Mouse (Mus musculus): ENCODE results near the gene Miga2. TPM values are rescaled to one million over a fixed set of nuclear protein-coding genes. Genes with fewer than 3 reads are reported as not detected.

Gene Miga2
- polyA plus RNA-seq (2012; rRNA removed) = 27.7 and 46.6 TPM in 2 replicates

DNA sequence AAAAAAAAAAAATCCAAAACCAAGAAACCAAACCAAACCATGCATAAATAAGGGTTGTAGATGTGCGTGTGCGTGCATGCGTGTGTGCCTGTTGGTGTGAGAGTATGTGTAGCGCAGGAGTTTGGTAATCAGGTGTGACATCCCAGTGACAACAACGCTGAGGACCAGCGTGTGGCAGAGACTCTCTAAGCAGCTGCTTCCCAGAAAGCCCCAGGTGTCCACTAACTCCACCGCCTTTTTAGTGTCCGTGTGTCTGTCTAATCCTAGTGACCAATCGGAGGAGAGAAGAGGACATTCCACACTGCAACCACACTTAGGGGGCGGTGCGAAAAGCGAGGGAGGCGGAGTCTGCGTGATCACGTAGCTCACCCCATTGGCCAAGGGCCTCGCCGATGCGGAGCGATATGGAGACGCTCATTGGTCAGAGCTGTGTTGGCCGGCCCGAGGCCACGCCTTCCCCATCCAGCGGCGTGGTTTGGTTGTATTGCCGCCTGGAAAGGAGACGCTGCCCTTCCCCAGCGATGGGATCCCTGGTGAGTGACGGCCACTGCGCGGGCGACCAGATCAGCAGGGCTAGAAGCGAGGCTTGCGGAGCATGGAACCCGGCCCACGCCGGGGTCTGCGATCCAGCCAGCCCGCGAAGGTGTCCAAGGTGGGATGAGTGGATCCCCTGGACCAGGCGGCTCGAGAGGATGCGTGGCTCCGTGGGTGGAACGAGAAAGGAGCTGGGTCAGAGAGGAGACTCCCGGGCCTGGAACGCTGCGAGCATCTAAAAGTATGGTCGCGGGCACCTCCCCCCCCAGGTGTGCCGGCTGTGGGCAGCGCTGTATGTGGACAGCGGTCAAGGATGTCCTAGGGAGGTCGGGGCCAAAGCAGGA lies at the start of gene Miga2:
Gene Miga2, plus strand, starts transcription at position 461 of the 878 bp plus-strand sequence.
- DNase-seq (ENCODE audit: low read depth, low spot score) = peak; percentile 98
- WGBS = under 1% methylated on average over 54 of the region's 54 CpGs

DNA sequence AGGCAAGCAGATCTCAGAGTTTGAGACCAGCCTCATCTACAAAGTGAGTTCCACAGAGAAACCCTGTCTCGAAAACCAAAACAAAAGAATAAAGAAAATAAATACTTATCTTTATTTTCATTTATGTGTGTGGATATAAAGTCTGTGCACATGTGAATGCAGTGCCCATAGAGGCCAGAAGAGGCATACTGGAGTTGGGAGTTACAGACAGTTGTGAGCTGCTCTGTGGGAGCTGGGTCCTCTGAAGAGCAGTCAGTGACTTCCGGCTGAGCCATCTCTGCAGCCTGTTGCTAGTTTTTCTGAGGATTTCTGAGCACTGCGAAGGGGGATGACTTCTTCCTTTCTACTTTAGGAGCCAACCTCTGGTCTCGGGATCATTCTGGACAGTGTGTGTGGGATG lies 47.9 kb upstream of the Miga2 start:
- WGBS = 94% methylated on average over 4 of the region's 4 CpGs
- DNase-seq (ENCODE audit: low read depth, low spot score) = no peak

DNA sequence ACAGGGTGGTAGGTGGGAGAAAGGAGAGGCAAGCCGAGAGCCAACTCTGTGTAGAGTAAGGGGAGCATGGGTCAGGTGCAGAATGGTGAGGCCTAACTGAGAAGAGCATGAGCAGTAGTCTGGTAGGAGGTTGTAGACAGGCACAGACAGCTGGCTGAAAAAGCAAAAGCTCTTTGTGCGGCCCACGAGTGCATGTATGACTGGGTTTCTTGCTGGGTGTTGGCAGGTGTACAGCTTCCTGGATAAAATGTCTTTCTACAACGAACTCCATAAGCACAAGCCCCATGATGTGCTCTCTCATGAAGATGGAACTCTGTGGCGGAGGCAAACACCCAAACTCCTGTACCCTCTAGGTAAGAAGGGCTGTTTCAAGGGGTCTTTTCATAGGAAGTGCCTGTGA lies 47.1 kb upstream of the Miga2 start:
- DNase-seq (ENCODE audit: low read depth, low spot score) = no peak
- WGBS = 90% methylated on average over 5 of the region's 5 CpGs

DNA sequence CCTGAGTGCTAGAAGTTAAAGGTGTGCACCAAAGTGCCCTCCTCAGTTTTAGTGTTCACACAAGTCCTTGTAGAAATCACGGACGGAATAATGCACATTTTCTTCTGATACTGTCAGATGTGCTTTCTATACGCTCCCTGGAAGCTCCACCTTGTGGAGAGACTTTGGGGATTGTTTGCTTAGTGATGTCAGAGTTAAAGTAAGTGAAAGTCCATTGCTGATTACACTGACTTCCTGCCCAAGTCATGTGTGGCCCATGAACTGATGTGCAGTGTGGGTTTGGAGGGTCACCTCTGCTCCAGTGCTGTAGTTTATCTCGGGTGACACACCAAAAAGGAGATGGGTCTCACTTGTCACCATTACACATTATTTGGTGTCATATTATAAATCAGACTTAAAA lies 44.8 kb upstream of the Miga2 start:
- WGBS = 41% methylated on average over 4 of the region's 4 CpGs
- DNase-seq (ENCODE audit: low read depth, low spot score) = peak; percentile 6

DNA sequence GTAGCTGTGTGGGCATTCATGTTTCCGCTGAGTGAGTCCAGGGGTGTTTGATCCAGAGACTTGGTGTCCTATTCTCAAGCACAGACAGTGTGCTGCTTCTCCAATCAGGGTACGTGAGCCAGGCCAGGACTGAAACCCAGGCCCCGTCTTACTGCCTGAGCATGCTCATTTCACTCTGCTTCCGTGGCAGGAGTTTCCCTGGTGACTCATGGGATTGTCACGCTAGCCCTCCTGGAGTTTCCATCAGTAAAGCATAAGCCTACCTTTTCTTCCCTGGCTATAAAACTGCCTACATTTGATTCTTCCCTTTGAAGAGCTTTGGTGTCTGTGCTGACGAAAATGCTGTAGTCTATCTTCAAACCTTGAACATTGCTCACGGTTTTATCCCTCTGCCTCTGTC lies 40.9 kb upstream of the Miga2 start:
- no peak for DNase-seq (ENCODE audit: low read depth, low spot score)
- WGBS = 86% methylated on average over 7 of the region's 7 CpGs

DNA sequence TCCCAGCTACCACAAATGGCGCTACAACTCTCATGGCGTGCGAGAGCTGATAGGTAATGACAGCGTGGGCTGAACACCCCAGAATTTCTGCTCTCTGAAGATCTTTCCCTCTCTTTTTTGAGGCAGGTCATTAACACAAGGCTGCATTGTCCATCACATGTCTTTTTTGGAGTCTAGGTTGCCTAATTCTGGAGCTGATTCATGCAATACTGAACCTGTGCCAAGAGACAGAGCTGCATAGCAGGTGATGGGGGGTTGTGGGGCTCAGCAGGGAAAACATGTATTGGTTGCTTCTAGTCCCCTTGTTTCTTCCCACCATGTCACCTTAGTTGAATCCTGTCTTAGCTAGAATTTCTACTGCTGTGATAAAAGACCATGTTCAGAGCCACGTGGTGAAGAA lies 38.7 kb upstream of the Miga2 start:
- WGBS = 94% methylated on average over 5 of the region's 5 CpGs
- no peak for DNase-seq (ENCODE audit: low read depth, low spot score)

DNA sequence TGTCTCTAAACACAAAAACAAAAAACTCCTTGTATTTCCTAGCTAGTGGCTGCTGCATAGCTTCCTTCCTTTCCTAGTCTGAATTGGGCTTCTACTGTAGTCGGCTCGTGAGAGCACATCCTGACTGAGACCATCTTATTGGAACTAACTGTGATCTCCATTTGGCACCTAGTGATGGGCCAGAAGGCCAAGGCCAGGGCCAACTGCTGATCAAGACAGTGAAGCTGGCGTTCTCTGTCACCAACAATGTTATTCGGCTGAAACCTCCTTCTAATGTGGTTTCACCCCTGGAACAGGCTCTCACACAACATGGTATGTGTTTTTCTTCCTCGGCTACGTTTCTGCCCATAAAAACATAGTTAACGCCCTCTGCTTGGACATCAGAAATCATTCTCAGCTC lies 36.8 kb upstream of the Miga2 start:
- whole genome bisulfite sequencing = 85% methylated on average over 7 of the region's 7 CpGs
- no peak for DNase-seq (ENCODE audit: low read depth, low spot score)

DNA sequence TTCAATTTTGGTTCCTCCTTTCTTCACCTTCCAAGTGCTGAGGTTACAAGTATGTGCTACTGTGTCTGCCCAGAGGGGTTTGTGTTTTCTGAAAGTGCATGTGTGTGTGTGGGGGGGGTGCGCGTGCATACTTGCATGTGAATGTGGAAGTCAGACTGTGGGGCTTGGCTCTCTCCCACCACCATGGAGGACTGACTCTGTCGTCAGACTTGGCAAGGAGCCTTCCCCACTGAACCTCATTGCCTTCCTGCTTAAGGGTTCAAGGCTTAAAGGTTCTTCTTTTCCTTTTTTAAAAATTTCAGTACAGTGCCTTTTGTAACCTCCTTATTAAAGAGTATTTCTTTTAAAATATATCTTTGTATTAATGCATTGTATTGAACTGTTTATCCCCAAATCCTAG lies 35.2 kb upstream of the Miga2 start:
- DNase-seq (ENCODE audit: low read depth, low spot score) = no peak
- 83% methylated on average over 3 of the region's 3 CpGs for WGBS

DNA sequence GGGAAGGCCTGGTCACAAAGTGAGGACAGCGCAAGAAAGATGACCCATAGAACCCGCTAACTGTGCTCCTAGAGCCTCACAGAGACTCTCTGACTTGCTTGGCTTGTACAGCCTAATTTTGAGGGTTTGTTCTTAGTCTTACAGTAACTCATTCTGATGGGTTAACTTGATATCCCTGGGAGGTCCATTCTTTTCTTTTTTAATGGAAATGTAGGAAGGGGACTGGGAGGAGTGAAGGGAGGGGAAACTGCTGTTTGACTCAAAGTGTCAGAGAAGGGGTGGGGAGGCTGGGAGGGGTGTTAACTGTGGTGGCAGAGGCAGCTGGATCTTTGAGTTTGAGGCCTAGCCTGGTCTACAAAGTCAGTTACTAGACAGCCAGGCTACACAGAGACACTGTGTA lies 28.7 kb upstream of the Miga2 start:
- 97% methylated on average over 2 of the region's 2 CpGs for WGBS
- no peak for DNase-seq (ENCODE audit: low read depth, low spot score)

DNA sequence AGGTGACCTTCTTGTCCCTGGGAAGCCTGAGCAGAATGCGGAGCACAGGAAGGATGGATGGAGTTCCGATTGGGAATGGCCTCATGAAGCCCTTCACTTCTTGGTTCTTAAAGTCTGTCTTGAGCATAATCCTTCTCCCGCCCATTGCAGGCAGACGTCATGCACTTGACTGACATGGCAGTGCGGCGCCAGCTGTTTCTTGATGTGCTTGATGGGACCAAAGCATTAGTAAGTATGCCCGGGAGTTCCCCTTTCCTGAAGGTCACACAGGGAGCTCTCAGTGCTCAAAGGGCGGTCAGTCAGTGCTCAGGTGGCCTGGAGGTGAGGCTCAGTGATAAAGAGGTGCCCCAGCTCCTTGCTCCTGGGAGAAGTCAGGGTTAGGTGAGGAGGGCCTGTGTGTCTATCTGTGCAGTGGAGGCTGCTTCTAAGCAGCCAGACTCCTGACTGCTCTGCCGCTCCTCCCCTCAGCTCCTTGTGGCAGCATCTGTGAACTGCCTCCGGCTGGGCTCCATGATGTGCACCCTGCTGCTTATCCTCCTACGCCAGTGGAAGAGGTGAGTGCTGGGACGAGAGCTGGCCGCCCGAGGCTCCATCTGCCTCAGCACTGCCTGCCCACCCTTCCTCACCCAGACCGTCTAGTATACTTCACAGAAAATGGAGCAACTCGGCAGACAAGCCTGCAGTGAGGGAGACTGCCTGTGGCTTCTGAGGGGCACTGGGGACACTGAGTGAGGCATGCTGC lies 27.7 kb upstream of the Miga2 start:
- no peak for DNase-seq (ENCODE audit: low read depth, low spot score)
- WGBS = 92% methylated on average over 16 of the region's 16 CpGs

DNA sequence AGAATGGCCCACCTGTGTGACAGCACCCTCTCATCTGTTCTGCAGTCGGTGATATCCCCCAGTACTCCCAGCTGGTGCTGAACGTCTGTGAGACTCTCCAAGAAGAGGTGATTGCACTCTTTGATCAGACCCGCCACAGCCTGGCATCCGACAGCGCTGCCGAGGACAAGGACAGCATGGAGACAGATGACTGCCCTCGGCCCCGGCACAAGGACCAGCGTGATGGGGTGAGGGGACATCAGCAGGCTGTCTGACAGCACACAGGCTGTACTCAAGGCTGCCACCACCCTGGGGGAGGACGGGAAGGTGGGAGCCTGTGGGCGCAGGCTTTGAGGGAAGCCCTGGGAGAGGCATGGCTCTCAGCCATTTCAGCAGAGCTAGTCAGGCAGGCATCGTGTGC lies 26.9 kb upstream of the Miga2 start:
- WGBS = 92% methylated on average over 12 of the region's 12 CpGs
- DNase-seq (ENCODE audit: low read depth, low spot score) = no peak

DNA sequence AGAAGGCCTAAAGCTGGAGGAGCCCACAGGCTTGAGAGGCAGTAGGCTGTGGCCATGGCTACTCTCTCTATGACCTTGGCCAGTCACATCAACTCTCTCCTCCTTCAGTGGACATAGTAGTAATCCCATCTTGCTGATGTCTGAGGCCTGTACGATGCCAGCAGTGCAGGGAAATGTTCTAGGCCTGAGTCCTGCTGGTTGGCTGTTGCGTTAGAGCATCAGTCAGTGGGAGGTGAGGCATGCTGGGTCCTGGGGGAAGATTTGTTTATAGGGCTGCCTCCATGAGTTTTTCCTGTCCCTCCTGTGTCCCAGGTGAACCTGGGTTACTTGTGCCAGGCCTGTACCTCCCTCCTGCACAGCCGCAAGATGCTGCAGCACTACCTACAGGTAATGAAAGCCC lies 22.0 kb upstream of the Miga2 start:
- WGBS = 90% methylated on average over 3 of the region's 3 CpGs
- DNase-seq (ENCODE audit: low read depth, low spot score) = no peak

DNA sequence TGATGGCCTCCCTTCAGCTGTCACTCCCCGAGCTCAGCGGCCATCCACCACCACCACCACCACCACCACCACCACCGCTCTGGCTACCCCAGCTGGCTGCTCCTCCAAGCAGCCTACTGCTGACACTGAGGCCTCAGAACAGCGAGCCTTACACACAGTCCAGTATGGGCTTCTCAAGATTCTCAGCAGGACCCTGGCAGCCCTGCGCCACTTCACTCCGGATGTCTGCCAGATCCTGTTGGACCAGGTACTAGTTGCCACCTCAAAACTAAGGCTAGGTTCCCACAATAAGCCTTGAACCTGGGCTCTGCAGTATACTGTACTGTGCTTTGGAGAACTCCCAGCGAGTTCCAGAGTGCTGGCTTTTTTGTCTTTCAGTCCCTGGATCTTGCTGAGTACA lies 21.5 kb upstream of the Miga2 start:
- 91% methylated on average over 7 of the region's 7 CpGs for WGBS
- no peak for DNase-seq (ENCODE audit: low read depth, low spot score)

DNA sequence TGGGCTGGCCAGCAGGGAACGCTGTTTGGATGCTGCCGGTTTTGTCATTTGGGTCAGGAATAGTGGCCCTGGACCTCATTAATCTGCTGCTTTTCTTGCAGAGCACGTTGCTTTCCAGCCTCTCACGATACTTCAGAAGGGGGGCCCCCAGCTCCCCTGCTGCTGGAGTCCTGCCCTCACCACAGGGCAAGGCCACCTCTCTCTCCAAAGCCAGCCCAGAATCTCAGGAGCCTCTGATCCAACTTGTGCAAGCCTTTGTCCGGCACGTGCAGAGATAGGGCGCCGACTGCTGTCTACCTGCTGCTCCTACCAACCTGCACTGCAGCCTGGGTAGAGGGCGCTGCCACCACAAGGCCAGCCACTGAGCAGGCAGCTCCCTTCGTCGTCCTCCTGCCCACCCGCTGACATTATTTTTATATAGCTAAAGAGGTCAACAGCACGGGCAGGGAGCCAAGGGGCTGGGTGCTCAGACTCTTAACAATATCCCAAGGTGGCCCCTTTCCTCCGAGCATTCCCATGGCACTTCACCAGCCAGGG lies 20.4 kb upstream of the Miga2 start:
- DNase-seq (ENCODE audit: low read depth, low spot score) = no peak
- 57% methylated on average over 14 of the region's 14 CpGs for WGBS

DNA sequence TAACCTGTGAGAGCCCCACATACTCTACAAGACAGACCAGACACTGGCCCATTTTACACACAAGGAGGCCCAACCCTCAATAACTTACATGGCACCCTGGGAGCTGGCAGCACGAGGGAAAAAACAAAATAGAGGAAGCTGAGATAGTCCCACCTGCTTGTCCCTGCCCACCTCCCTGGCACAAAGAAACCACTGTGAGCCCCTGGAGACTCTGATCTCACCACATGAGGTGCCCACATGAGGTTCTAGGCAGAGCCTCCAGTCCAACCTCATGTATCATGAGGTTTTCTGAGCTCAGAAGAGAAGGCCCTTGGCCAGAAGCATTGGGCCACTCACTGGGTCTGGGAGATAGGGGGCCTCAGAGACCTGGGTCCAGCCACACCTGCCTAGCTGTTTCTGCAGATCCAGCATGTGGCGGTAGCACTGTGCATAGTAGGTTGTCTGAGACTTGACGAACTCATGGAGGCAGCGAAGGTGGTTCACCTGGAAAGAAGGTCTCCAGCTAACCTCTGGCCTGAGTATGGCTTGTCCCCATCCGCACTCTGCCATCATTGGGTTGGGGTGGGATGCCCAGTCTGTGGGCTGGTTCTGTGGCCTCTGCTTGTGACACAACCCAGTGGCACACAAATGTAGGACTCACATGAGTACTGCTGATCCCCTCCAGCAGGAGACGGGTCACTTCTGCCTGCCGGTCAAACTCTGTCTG lies 17.9 kb upstream of the Miga2 start:
- no peak for DNase-seq (ENCODE audit: low read depth, low spot score)
- WGBS = 90% methylated on average over 7 of the region's 7 CpGs

DNA sequence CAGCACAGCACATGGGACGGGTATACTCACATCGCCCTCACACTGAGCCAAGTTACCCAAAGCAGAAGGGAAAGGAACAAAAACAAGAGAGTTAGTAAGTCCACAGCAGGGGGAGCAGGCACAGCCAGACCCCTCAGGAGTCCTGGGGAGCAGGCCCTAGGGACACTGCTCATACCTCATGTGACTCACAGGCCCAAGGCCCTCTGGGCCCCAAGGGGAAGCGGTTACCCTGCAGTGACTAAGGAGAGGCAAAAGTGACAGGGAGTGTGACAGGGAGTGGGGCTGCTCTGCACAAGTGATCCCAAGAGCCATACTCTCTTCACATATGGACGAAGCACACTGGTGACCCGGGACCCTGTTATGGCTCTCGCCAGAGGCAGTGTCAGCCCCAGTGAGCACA lies 14.8 kb upstream of the Miga2 start:
- no peak for DNase-seq (ENCODE audit: low read depth, low spot score)
- 93% methylated on average over 6 of the region's 6 CpGs for WGBS

DNA sequence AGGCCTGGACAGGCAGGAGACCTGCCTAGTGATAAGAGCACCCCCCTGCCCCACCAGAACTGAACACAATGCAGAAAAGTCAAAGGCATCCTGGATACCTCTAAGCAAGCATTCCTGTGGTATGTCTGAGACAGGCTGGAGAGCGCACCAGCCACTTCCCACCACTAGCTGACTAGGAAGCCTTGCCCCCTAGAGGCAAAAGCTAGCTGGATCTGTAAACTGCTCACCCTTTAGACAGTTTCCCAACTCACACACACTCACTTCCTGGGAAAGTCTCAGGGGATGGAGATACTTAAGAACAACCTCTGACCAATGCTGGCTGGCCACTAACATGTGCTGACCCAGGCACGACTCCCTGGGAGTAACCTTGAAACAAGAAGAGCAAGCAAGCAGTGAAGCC lies 12.9 kb upstream of the Miga2 start:
- DNase-seq (ENCODE audit: low read depth, low spot score) = no peak
- WGBS = 77% methylated on average over 2 of the region's 2 CpGs

DNA sequence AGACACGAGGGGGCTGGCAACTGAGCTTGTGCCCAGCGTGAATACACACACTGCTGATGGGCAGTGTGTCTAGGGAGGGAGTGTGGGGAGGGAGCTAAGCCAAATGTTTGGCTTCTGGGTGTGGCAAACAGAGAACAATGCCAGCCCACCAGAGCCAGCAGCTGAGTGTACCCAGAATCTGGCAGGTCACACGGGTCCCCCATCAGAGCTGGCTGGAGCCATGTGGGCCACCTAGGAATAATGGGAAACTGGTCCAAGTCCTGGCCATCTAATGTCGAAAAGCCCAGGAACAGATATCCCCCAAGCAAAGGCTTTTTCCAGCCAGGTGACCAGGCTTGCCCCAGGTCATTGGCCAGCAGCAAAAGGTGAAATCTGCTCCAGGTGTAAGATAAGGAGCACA lies 8.2 kb upstream of the Miga2 start:
- WGBS = 18% methylated on average over 4 of the region's 4 CpGs
- no peak for DNase-seq (ENCODE audit: low read depth, low spot score)

DNA sequence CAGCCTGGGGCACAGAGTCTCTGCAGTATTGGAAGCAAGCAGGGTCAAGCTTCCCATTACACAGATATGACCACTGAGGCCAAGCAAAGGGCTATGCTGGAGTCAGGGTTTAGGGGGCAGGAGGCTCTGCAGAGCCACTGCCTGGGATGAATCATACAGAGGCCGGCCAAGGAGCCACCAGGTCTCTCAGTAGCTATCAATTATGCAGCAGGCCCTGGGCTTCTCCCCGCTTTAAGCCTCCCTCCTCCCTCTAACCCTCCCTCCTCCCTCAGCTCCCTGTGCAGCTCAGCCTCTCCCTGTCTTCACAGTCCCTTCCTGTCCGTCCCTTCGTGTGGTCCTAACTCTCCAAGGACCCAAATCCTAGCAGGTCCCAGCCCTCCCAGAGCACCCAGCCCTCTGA lies 7.8 kb upstream of the Miga2 start:
- DNase-seq (ENCODE audit: low read depth, low spot score) = no peak
- WGBS = 57% methylated on average over 4 of the region's 4 CpGs

DNA sequence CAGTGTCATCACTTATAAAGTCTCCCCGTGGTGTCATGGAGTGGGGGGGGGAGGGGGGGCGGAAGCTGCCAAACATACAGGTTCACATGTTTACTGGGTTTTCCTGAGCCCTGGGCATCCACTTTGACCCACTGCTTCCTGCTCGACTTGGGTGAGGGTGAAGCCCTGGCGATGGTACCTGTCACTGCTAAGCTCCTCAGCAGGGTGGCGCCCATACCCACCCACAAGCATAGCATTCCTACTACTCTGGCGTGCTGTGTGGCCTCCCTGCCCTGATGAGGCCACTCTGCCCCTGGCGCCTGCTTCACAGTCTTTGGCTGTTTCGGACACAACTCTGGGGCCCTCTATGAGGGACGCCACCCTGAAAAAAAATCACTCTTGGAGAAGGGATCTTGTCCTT lies 7.1 kb upstream of the Miga2 start:
- WGBS = 60% methylated on average over 9 of the region's 9 CpGs
- no peak for DNase-seq (ENCODE audit: low read depth, low spot score)
